Mouse (Mus musculus): Measurements from ENCODE around the gene Lrch3. TPM values are rescaled to one million over a fixed set of nuclear protein-coding genes. Genes with fewer than 3 reads are reported as not detected.

The Lrch3 gene
- 91.7 TPM for total RNA-seq (2023)

DNA sequence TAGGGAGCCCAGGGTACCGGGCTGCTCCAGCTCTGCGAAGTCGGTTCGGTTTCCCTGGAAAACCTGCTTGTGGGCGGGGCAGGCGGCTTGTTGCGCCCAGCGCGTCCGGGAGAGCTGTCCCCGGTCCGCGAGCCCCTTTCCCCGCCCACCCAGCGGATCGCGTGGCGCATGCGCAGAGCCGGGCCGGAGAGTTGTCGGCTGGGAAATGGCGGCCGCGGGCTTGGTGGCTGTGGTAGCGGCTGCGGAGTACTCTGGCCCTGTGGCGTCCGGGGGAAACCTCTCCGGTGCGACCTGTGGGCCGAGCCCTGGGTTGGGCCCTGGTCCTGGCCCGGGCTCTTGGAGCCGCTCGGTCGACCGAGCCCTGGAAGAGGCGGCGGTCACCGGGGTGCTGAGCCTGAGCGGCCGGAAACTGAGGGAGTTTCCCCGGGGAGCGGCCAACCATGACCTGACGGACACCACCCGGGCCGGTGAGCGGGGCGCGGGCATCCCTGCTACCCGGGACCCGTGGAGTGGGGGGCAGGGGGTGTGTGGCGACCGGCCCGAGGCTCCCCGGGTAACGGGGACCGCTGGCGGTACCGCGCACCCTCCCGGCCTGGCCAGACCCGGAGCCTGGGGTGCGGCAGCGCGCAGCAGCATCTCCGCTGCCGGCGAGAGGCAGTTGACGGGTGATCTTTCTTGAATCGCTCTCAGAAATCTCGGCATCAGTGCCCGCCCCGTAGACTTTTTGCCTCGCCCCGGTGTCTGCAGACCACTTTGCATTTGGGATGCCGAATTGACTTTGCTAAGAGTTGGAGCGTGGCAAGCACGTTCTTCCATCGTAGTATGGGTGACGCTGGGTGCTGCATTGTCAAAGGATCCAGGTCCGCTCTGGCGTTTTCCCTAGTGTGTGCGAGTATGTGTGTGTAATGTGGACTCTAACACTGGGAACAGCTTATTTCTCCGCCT is at the start of gene Lrch3:
Gene Lrch3, plus strand, starts transcription at position 164 of the 945 bp plus-strand sequence.

DNA sequence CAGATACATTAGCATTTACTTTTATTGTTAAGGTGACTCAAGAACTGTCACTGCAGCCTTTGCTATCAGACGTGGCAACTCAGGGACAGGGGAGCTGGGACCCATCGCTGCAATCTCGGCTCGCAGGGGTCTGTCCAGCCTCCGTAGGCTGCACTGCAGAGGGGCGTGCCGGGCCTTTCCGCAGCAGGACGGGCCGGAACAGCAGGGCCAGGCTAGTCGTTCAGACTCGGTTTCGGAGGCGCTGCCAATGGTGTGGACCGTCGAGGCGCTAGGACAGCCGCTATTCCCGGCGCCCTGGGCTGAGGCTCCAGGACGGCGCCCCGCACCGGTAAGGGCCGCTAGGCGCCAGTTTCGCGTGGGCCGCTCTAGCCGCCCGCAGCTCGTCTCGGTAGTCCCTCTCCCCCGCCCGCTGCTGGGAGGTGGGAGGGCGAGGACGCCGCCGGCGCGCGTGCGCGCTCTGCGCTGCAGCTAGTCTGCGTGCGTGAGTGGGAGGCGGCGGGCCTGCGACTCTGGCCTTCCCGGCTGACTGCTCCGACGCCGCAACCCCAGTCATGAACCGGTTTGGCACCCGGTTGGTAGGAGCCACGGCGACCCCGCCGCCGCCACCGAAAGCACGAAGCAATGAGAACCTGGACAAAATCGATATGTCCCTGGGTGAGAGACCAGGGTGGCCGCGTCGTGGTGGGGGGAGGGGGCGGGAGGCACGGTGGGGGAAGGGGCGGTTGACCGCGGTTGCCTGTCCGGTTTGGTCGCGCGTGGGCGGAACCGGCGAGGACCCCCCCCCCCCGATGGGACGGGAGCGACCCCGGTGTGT is 36.4 kb upstream of the Lrch3 start, which contains the start of the genes Fyttd1 and Rubcn:
Gene Fyttd1, plus strand, starts transcription at position 158 of the 814 bp plus-strand sequence.
Gene Rubcn, minus strand, starts transcription at position 424 of the 814 bp plus-strand sequence.

DNA sequence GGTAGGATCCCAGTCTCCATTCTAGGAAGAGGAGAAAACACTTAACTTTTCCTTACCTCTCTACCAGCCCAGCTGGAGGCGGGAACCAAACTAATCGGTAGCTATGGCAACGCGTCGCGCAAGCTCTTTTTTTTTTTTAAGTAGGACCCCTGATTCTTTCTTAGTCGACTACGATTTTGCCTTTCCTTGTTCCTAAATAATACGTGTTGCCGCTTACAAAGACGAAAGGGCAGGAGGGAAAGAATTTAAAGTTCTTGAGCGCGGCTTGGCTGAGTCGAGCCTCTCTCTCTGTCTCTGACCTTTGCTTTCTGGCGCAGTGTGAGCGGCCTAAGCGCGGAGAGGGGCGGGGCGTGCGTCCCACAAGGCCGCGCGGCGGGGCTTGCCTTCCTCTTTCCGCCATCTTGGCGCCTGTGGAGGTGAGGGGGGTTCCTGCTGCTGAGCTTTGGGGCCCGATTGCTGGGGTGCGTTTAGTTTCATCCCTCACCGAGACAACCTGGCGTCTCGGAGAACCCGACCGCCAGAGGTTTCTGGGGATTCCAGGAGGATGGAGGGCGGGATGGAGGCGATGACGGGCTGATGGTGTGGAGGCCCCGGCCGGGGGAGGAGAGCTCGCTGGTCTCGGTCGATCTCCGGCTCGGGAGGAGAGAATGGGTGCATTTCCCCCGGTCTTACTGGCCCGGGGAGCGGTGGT is 142.3 kb downstream of the Lrch3 start, which contains the start of the genes Iqcg and Rpl35a:
Gene Iqcg, minus strand, starts transcription at position 124 of the 691 bp plus-strand sequence.
Gene Rpl35a, plus strand, starts transcription at position 359 of the 691 bp plus-strand sequence.

DNA sequence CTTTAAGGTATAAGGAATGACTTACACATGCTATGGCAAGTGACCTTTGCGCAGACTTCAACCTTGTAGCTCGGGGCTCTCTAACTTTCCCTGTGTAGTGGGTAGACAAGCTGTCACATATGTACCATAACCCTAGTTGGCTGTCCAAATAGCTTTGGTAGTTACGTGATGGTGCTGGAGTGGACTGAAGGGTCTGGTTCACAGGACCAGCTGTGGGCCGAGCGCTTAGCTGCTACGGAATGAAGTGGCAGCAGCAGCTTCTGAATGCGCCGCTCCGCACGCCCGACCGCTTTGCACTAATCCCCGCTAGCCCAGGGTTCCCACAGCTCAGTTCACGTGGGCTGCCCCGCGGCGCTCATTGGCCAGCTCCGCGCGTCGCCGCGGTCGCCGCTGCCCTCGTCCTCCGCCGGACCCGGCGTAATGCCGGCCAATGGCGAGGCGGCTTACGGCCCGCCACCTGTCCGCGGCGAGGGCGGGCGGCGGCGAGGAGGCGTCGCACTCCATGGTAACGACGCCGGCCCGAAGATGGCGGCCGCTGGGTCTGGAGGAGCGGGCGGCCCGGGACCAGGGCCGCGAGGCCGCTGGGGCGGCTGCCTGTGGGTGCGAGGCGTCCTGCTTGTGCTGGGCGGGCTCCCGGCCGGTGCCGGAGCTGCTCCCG is 148.3 kb downstream of the Lrch3 start, which contains the start of gene Lmln:
Gene Lmln, plus strand, starts transcription at position 498 of the 658 bp plus-strand sequence.

Other genes starting within 250 kb of the Lrch3 start
- not detected for gene Muc4, start 178.2 kb upstream of the Lrch3 start, total RNA-seq (2023)
- gene Muc20, start 116.7 kb upstream of the Lrch3 start, total RNA-seq (2023) = not detected
- not detected for gene Smbd1, start 103.6 kb upstream of the Lrch3 start, total RNA-seq (2023)
- 66.5 TPM for gene Fyttd1, start 36.6 kb upstream of the Lrch3 start, total RNA-seq (2023)
- gene Rubcn, start 36.3 kb upstream of the Lrch3 start, total RNA-seq (2023) = 21.1 TPM
- 0.47 TPM for gene Iqcg, start 142.1 kb downstream of the Lrch3 start, total RNA-seq (2023)
- 1,804 TPM for gene Rpl35a, start 142.4 kb downstream of the Lrch3 start, total RNA-seq (2023)
- gene Lmln, start 148.4 kb downstream of the Lrch3 start, total RNA-seq (2023) = 2.0 TPM